Mouse (Mus musculus): ENCODE data around the gene Scin. TPM values are rescaled to one million over a fixed set of nuclear protein-coding genes. Genes with fewer than 3 reads are reported as not detected.

The Scin gene
- polyA plus RNA-seq, 1 experiment, result 0.14 TPM

DNA sequence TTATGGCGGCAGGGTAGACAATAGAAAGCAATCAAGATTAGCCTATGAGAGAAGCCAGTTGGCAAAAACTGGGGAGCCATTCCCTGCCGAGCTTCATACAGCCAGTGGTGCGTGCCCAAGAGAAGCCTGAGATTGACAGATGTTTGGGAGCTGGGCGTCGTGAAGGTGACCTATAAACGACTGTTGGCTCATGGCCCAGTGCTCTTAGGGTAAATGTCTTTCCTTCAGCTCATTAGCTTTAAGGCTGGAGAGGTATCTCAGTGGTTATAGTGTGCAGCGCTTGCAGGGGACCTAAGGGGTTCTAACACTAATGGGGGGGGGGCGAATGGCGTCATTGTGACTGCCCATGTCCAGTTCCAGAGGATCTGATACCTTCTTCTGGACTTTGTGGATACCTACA lies 118.0 kb downstream of the Scin start:
- TF ChIP-seq CTCF (IDR thresholded peaks at IDR 0.05; ENCODE audit: control insufficient read depth, insufficient read depth, insufficient replicate concordance, low read depth, low read length) (no peak), POLR2A (IDR thresholded peaks at IDR 0.05; ENCODE audit: control insufficient read depth, low read depth, low read length) (no peak)
- Histone ChIP-seq H3K27me3 (ENCODE audit: control insufficient read depth, insufficient read depth, low read length) (no peaks in the 10 kb centered on the region), H3K4me3 (ENCODE audit: control insufficient read depth, low read depth, low read length) (no peak overlapping the region), H3K36me3 (ENCODE audit: control insufficient read depth, insufficient read depth, low read length) (no peaks in the 10 kb centered on the region), H3K27ac (ENCODE audit: control insufficient read depth, insufficient read depth, low read depth, low read length) (no peak overlapping the region), H3K4me1 (ENCODE audit: control insufficient read depth, insufficient read depth, low read length) (peaks cover 6% of the 10 kb centered on the region)

- no peak overlapping the region for H3K4me3 ChIP-seq (ENCODE audit: control insufficient read depth, low read depth, low read length)
- TF ChIP-seq CTCF (IDR thresholded peaks at IDR 0.05; ENCODE audit: control insufficient read depth, insufficient read depth, insufficient replicate concordance, low read depth, low read length), result no peak
- H3K36me3 ChIP-seq (ENCODE audit: control insufficient read depth, insufficient read depth, low read length), result no peaks in the 10 kb centered on the region
- H3K27me3 ChIP-seq (ENCODE audit: control insufficient read depth, insufficient read depth, low read length), result no peaks in the 10 kb centered on the region
- no peaks in the 10 kb centered on the region for H3K4me1 ChIP-seq (ENCODE audit: control insufficient read depth, insufficient read depth, low read length)
- H3K27ac ChIP-seq (ENCODE audit: control insufficient read depth, insufficient read depth, low read depth, low read length), result no peak overlapping the region
These were observed 124.2 kb downstream of the Scin start for GRCm38 (mm10) chr12:40009866-40010265.

Other genes starting within 250 kb of the Scin start
- 218 and 255 TPM in 2 replicates for gene Arl4a, start 96.2 kb downstream of the Scin start, polyA plus RNA-seq (2012; rRNA removed)
- gene Lsmem1, start 65.3 kb upstream of the Scin start, polyA plus RNA-seq (2012; rRNA removed), result not detected in 2 replicates
- 7.7 and 11.3 TPM in 2 replicates for gene Ifrd1, start 114.3 kb upstream of the Scin start, polyA plus RNA-seq (2012; rRNA removed)

Data from testis, adult 2 months (tissue).